Mouse (Mus musculus) neural tube, embryonic 13.5 days (tissue): Measurements from ENCODE around the gene Arhgef7. TPM values are rescaled to one million over a fixed set of nuclear protein-coding genes. Genes with fewer than 3 reads are reported as not detected.

ENCODE experiments used
- ATAC-seq: fragments of 200-750 bp; cut with Nextera tagmentation; 2 replicates; pipeline ENCODE4 v1.8.0; 2017; ENCODE audit warnings: low read depth, mild to moderate bottlenecking, moderate TSS enrichment, moderate library complexity
- H3K27ac ChIP-seq: fragments of 300-500 bp; sonication (generic); replicated peaks from 2 replicates; pipeline ENCODE4 v1.5.1; 2015; ENCODE audit warnings: moderate library complexity, mild to moderate bottlenecking, inconsistent platforms
- H3K27me3 ChIP-seq: fragments of 300-500 bp; sonication (generic); 2 replicates; pipeline ENCODE4 v1.6.1; 2015; ENCODE audit warnings: mild to moderate bottlenecking, inconsistent platforms
- H3K36me3 ChIP-seq: fragments of 300-500 bp; sonication (generic); 2 replicates; pipeline ENCODE4 v1.6.1; 2015; ENCODE audit warnings: mild to moderate bottlenecking, inconsistent platforms
- H3K4me1 ChIP-seq: fragments of 300-500 bp; sonication (generic); replicated peaks from 2 replicates; pipeline ENCODE4 v1.6.1; 2015; ENCODE audit warnings: inconsistent platforms
- H3K4me2 ChIP-seq: fragments of 300-500 bp; sonication (generic); 2 replicates; pipeline ENCODE4 v1.6.1; 2015; ENCODE audit warnings: inconsistent platforms, mild to moderate bottlenecking, moderate library complexity
- H3K4me3 ChIP-seq: fragments of 300-500 bp; sonication (generic); 2 replicates; pipeline ENCODE4 v1.5.1; 2015; ENCODE audit warnings: mild to moderate bottlenecking, inconsistent platforms
- H3K9ac ChIP-seq: fragments of 300-500 bp; sonication (generic); 2 replicates; pipeline ENCODE4 v1.6.1; 2015; ENCODE audit warnings: moderate library complexity, mild to moderate bottlenecking, inconsistent platforms
- H3K9me3 ChIP-seq: fragments of 300-500 bp; sonication (generic); 2 replicates; pipeline ENCODE4 v1.6.1; 2016; ENCODE audit warnings: inconsistent platforms
- WGBS: fragments of 180-500 bp; shearing (Covaris S2); methylation state at CpG from one replicate; pipeline ENCODE4 v1.1.7; 2015; 5-methylcytosine and 5-hydroxymethylcytosine counted together
- polyA plus RNA-seq: library from polyadenylated mRNA; unstranded; fragments of >200 nt; fragmentation: Nextera tagmentation; extraction: Ambion mirVana; gene quantifications from 2 replicates; pipeline ENCODE4 v1.2.1, GENCODE M21; 2015

Arhgef7 gene
- polyA plus RNA-seq, 1 experiment from 2014 or later: 61.6 TPM

GRCm38 (mm10) chr8:11807361-11807760, 79.8 kb downstream of the Arhgef7 start:
- Histone ChIP-seq H3K4me3 (no peak overlapping the region), H3K9ac (no peak overlapping the region), H3K9me3 (no peaks in the 10 kb centered on the region), H3K27me3 (no peaks in the 10 kb centered on the region), H3K27ac (no peak overlapping the region), H3K36me3 (peaks cover 90% of the 10 kb centered on the region), H3K4me2 (no peak overlapping the region), H3K4me1 (peaks cover 7% of the 10 kb centered on the region)
- WGBS: 76% methylated on average over 3 of the region's 3 CpGs
- ATAC-seq: 0 out of 2 replicates have a peak, but pooled peaks have one; percentile 52

GRCm38 (mm10) chr8:11808047-11808446, 80.5 kb downstream of the Arhgef7 start:
- Histone ChIP-seq H3K27ac (no peak overlapping the region), H3K9me3 (no peaks in the 10 kb centered on the region), H3K36me3 (peaks cover 90% of the 10 kb centered on the region), H3K4me1 (peaks cover 7% of the 10 kb centered on the region), H3K9ac (no peak overlapping the region), H3K4me2 (no peak overlapping the region), H3K4me3 (no peak overlapping the region), H3K27me3 (no peaks in the 10 kb centered on the region)
- WGBS: 98% methylated on average over 5 of the region's 5 CpGs
- ATAC-seq: no peak

DNA sequence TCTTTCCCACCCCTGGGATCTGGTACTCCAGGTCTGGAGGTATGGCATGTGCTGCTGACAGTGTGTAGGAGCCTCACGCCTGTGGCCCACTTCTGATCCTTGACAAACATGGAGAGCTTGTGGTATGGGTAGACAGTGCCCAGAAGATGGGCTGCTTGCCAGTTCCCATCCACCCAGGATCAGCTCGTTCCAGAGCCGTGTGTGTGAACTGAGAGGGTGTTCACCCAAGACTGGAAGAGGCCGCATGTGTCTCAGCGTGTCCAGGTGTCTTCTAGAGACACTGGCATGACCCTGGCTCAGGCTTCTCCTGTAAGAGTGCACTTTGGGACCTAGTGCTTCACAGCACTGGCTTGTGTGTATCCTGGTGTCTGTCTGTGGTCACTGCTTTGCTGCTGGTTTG, 82.9 kb downstream of the Arhgef7 start:
- ATAC-seq: no peak
- H3K27me3 ChIP-seq: no peaks in the 10 kb centered on the region
- 95% methylated on average over 5 of the region's 5 CpGs for WGBS
- no peaks in the 10 kb centered on the region for H3K9me3 ChIP-seq
- H3K4me2 ChIP-seq: no peak overlapping the region
- no peak overlapping the region for H3K27ac ChIP-seq
- H3K4me1 ChIP-seq: peaks cover 7% of the 10 kb centered on the region
- no peak overlapping the region for H3K9ac ChIP-seq
- peaks cover 98% of the 10 kb centered on the region for H3K36me3 ChIP-seq
- no peak overlapping the region for H3K4me3 ChIP-seq

DNA sequence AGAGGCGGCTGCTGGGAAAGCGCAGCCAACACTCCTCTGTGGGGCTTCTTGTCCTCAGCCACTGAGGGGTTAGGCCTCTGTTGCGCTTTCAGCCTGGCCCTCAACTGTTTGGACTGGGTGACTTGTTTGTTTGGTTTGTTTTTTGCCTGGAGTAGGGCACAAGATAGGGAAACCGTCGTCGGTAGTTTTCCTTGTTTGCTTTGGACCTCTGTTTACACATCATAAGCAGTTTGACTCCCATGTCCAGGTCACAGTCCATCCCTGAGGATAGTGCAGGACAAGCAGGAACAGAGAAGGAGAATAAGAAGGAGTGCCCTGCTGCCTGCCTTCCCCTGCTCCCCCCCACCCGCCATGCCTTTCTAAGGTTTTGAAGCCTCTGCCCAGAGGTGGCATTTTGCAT, 86.3 kb downstream of the Arhgef7 start:
- 80% methylated on average over 7 of the region's 7 CpGs for WGBS
- Histone ChIP-seq H3K9ac (no peak overlapping the region), H3K36me3 (peaks cover 96% of the 10 kb centered on the region), H3K27me3 (no peaks in the 10 kb centered on the region), H3K9me3 (no peaks in the 10 kb centered on the region), H3K4me1 (no peaks in the 10 kb centered on the region), H3K4me3 (no peak overlapping the region), H3K4me2 (no peak overlapping the region), H3K27ac (no peak overlapping the region)
- ATAC-seq: no peak

GRCm38 (mm10) chr8:11815206-11815605, 87.7 kb downstream of the Arhgef7 start:
- no peak overlapping the region for H3K4me3 ChIP-seq
- no peak overlapping the region for H3K27ac ChIP-seq
- peaks cover 96% of the 10 kb centered on the region for H3K36me3 ChIP-seq
- no peak overlapping the region for H3K9ac ChIP-seq
- H3K9me3 ChIP-seq: no peaks in the 10 kb centered on the region
- H3K4me2 ChIP-seq: no peak overlapping the region
- WGBS: 83% methylated on average over 7 of the region's 7 CpGs
- H3K4me1 ChIP-seq: peaks cover 5% of the 10 kb centered on the region; the same call in 1 of the 2 replicates
- no peaks in the 10 kb centered on the region for H3K27me3 ChIP-seq
- no peak for ATAC-seq

GRCm38 (mm10) chr8:11820136-11820535, 92.6 kb downstream of the Arhgef7 start:
- WGBS: 78% methylated on average over 5 of the region's 5 CpGs
- Histone ChIP-seq H3K4me1 (peaks cover 10% of the 10 kb centered on the region), H3K9ac (no peak overlapping the region; the same call in 1 of the 2 replicates), H3K27me3 (no peaks in the 10 kb centered on the region), H3K9me3 (no peaks in the 10 kb centered on the region), H3K27ac (0 out of 2 replicates have a peak overlapping the region, but pooled peaks have one; percentile 33), H3K36me3 (peaks cover 98% of the 10 kb centered on the region), H3K4me3 (no peak overlapping the region), H3K4me2 (no peak overlapping the region)
- peak; percentile 36; the same call in 1 of the 2 replicates for ATAC-seq

- H3K9ac ChIP-seq: no peak overlapping the region
- H3K4me3 ChIP-seq: no peak overlapping the region
- H3K4me1 ChIP-seq: peaks cover 10% of the 10 kb centered on the region
- H3K4me2 ChIP-seq: no peak overlapping the region
- H3K27ac ChIP-seq: no peak overlapping the region
- 78% methylated on average over 5 of the region's 5 CpGs for WGBS
- H3K9me3 ChIP-seq: no peaks in the 10 kb centered on the region
- no peak for ATAC-seq
- H3K27me3 ChIP-seq: no peaks in the 10 kb centered on the region
- H3K36me3 ChIP-seq: peaks cover 98% of the 10 kb centered on the region
Observed at GRCm38 (mm10) chr8:11820568-11820967, 93.0 kb downstream of the Arhgef7 start.

DNA sequence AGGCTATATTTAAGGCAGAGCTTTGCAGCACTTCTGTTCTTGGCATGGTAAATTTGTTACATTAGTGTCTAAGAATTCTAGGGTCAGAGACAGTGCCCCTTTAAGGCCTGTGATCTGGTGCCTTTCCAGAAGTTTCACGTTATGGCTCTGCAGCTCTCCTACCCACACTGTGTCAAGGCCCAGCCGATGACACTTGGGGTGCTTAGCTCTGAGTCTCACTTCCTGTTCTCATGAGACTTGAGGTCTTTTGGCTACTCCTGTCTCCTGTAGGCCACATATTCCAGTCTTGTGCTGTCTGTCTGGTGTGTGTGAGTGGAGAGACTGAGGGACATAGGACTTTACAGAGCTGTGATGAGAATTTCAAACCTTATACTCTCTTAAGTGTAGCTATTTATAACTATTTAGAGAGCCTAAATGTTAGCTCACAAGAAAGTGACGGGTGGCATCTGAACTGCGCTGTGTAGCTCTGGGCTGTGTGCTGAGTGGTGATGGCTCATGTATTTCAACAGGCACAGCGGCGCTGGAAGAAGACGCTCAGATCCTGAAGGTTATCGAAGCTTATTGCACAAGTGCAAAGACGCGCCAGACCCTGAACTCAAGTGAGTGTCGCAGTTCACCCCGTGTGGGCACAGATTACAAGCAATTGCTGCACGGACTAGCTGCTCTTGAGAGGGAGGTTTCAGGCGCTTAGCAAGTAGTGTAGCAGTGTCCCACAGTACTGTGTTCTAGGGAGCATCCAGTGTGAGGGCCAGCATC, 94.1 kb downstream of the Arhgef7 start:
- H3K36me3 ChIP-seq: peaks cover 98% of the 10 kb centered on the region
- ATAC-seq: no peak
- peaks cover 10% of the 10 kb centered on the region for H3K4me1 ChIP-seq
- H3K27me3 ChIP-seq: no peaks in the 10 kb centered on the region
- H3K9me3 ChIP-seq: no peaks in the 10 kb centered on the region
- H3K27ac ChIP-seq: no peak overlapping the region
- no peak overlapping the region for H3K9ac ChIP-seq
- 92% methylated on average over 14 of the region's 14 CpGs for WGBS
- no peak overlapping the region for H3K4me2 ChIP-seq
- H3K4me3 ChIP-seq: no peak overlapping the region

DNA sequence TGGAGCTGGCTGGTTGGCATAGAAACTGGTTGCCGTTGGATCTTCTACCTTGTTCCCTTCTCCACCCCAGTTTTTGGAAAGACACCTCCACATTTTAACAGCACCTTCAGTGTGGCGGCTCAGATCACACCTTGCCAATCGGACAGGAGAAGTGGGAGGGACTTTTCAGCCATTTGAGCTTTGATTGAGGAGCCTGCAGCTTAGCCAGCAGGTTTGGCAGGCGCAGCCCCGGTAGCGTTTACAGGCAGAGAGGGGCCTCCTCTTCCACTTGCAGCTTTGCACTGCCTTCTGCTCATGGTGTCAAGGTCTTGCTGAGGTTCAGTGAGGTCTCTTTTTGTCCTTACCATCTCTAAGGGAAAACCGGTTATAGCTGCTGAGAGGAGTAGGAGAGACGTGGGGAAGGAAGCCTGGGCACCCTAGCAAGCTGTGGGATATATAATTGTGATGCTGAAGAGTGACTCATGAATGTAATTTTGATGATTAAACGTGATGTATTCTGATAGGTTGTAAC, 95.1 kb downstream of the Arhgef7 start:
- peaks cover 16% of the 10 kb centered on the region for H3K4me1 ChIP-seq
- no peak overlapping the region for H3K9ac ChIP-seq
- 82% methylated on average over 9 of the region's 9 CpGs for WGBS
- ATAC-seq: no peak
- 0 out of 2 replicates have a peak overlapping the region, but pooled peaks have one; percentile 13 for H3K27ac ChIP-seq
- no peaks in the 10 kb centered on the region for H3K27me3 ChIP-seq
- no peak overlapping the region for H3K4me2 ChIP-seq
- no peaks in the 10 kb centered on the region for H3K9me3 ChIP-seq
- peaks cover 98% of the 10 kb centered on the region for H3K36me3 ChIP-seq
- H3K4me3 ChIP-seq: no peak overlapping the region

DNA sequence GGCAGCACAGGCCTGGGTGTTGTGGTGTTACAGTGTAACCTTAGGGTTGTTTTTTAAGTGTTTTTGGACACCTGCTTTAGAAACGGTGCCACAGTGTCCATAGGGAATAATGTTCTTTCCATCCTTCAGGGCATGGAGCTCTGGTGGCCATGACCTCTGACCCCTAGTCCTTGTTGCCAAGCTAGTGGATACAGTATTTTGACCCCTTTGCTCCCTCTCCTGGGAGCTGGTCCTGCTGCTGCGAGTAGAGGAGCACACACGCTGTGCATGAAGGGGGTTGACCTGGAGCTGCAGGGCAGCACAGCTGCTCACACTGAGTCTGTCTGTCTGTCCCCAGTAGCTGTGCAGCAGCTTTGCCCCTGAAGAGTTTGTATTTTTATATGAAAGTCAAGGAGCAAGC, 98.2 kb downstream of the Arhgef7 start:
- H3K27ac ChIP-seq: no peak overlapping the region
- ATAC-seq: no peak
- H3K4me1 ChIP-seq: peaks cover 28% of the 10 kb centered on the region
- H3K4me2 ChIP-seq: no peak overlapping the region
- no peak overlapping the region for H3K4me3 ChIP-seq
- H3K36me3 ChIP-seq: peaks cover 76% of the 10 kb centered on the region
- WGBS: 44% methylated on average over 3 of the region's 3 CpGs
- no peaks in the 10 kb centered on the region for H3K9me3 ChIP-seq
- no peak overlapping the region for H3K9ac ChIP-seq
- H3K27me3 ChIP-seq: no peaks in the 10 kb centered on the region

DNA sequence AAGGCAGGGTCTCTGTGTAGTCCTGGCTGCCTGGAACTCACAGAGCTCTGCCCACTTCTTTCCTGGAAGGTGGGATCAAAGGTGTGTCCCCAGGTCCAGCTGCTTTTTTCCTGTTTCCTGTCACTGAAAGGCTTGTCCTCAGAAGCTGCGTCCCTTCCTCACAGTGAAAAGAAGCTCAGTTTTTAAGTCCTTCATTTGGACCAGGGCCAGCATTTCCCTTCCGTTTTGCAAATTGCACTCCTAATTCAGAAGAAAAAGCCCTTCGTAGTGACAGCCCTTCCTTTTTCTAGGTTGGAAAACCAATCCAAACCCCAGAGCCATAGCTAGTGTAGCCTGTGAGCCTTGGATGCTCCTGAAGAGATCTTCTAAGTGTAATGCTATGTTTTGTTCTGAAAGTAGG, 99.8 kb downstream of the Arhgef7 start:
- ATAC-seq: no peak
- H3K4me1 ChIP-seq: peaks cover 34% of the 10 kb centered on the region
- H3K36me3 ChIP-seq: peaks cover 70% of the 10 kb centered on the region

GRCm38 (mm10) chr8:11830214-11831046, 102.9 kb downstream of the Arhgef7 start:
- WGBS: 39% methylated on average over 16 of the region's 16 CpGs
- H3K36me3 ChIP-seq: peaks cover 71% of the 10 kb centered on the region
- ATAC-seq: peak; percentile 74
- H3K4me3 ChIP-seq: no peak overlapping the region
- 0 out of 2 replicates have a peak overlapping the region, but pooled peaks have one; percentile 9 for H3K9ac ChIP-seq
- H3K27me3 ChIP-seq: no peaks in the 10 kb centered on the region
- H3K27ac ChIP-seq: peak overlapping the region; percentile 57
- no peak overlapping the region for H3K4me2 ChIP-seq
- H3K4me1 ChIP-seq: peaks cover 34% of the 10 kb centered on the region
- no peaks in the 10 kb centered on the region for H3K9me3 ChIP-seq

More for the DNA sequence above, 99.8 kb downstream of the Arhgef7 start:
- H3K4me3 ChIP-seq: no peak overlapping the region
- no peaks in the 10 kb centered on the region for H3K9me3 ChIP-seq
- WGBS: 74% methylated on average over 3 of the region's 3 CpGs
- no peak overlapping the region for H3K4me2 ChIP-seq
- no peak overlapping the region for H3K27ac ChIP-seq
- H3K27me3 ChIP-seq: no peaks in the 10 kb centered on the region
- no peak overlapping the region for H3K9ac ChIP-seq
